In the genomic region with DNA sequence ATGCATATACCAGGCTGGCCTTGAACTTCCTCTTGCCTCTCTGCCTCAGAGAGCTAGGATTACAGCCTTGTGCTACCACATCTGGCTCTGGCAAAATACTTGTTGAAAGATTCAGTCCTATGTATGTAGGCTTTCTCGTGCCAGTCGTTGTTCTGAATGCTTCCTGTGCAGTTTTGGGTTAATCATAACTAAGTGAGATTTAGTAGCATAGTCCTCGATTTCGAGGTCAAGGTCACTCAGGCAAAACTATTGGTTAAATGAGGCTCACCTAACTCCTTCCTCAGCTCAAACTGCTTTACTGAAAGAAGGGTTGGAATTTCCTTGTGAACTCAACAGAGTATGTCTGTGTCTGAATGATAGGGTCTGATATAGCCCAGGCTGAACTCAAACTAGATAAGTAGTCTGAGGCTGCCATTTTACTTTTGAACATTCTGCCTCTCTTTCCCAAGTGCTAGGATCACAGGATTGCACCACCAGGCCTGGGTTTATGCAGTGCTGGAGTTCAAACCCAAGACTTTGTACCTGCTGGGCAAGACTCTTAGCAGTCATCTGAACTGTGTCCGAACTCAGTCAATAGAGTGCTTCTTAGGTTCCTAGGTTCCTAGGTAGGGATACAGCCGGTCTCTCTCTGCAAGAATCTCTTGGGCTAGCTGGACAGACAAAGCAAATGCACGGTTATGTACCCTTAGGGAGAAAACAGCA, we compare ENCODE assay signal across 10 mouse cellular contexts. TPM values are rescaled to one million over a fixed set of nuclear protein-coding genes. Genes with fewer than 3 reads are reported as not detected.
A peak's percentile ranks its signal among the peaks of the same experiment; 100 is the strongest.
DNase-seq lines count a peak whose midpoint lies in the region; ATAC-seq and TF ChIP-seq lines count a peak whose summit lies in the region.
"Had no signal": no experiment of that assay in that cellular context is flagged by ENCODE, and none has a peak within 500 bp of the region (broad histone marks: within the 10 kb centered on the region; RNA-seq: fewer than 3 reads in every experiment).

No protein-coding gene starts in this region.

- intact Hi-C loops in left cerebral cortex, adult 2 months (cut with DNase I), result no loop called here
- intact Hi-C loops in left cerebral cortex, postnatal 14 days (cut with DNase I), result no loop called here

- 90% methylated on average over 7 of the region's 7 CpGs for WGBS in hindbrain, embryonic 15.5 days
- 61% methylated on average over 7 of the region's 7 CpGs for WGBS in liver, embryonic 13.5 days (ENCODE audit: insufficient replicate concordance)
- WGBS in thymus, adult 2 months, result 91% methylated on average over 7 of the region's 7 CpGs

- no peaks in the 10 kb centered on the region for H3K27me3 ChIP-seq in erythroblast, embryonic 14.5 days (ENCODE audit: control insufficient read depth)
- H3K27me3 ChIP-seq in hindbrain, embryonic 15.5 days, result no peaks in the 10 kb centered on the region
- no peaks in the 10 kb centered on the region for H3K27me3 ChIP-seq in liver, embryonic 13.5 days
- H3K27me3 ChIP-seq in thymus, adult 2 months (ENCODE audit: control insufficient read depth, insufficient read depth, low read length), result no peaks in the 10 kb centered on the region

- H3K9ac ChIP-seq in hindbrain, embryonic 15.5 days, result no peak overlapping the region
- peak overlapping the region; percentile 97 for H3K9ac ChIP-seq in liver, embryonic 13.5 days

- H3K9me3 ChIP-seq in erythroblast, embryonic 14.5 days (ENCODE audit: control insufficient read depth, low read length), result no peaks in the 10 kb centered on the region
- H3K9me3 ChIP-seq in hindbrain, embryonic 15.5 days, result no peaks in the 10 kb centered on the region
- no peaks in the 10 kb centered on the region for H3K9me3 ChIP-seq in liver, embryonic 13.5 days (replicated peaks)

- peaks cover 57% of the 10 kb centered on the region for H3K4me1 ChIP-seq in erythroblast, embryonic 14.5 days (ENCODE audit: control insufficient read depth)
- peaks cover 29% of the 10 kb centered on the region for H3K4me1 ChIP-seq in hindbrain, embryonic 15.5 days (replicated peaks)
- H3K4me1 ChIP-seq in liver, embryonic 13.5 days (replicated peaks), result peaks cover 64% of the 10 kb centered on the region
- peaks cover 13% of the 10 kb centered on the region for H3K4me1 ChIP-seq in thymus, adult 2 months (replicated peaks; ENCODE audit: control insufficient read depth, insufficient read depth, low read length)

- TF ChIP-seq CTCF in left cerebral cortex, adult 2 months (IDR thresholded peaks at IDR 0.05), result no peak
- no peak for TF ChIP-seq CTCF in thymus, adult 2 months (IDR thresholded peaks at IDR 0.05; ENCODE audit: borderline replicate concordance, control insufficient read depth, extremely low read depth, insufficient read depth, low read length, poor library complexity)

- DNase-seq in left cerebral cortex, adult 2 months (ENCODE audit: extremely low spot score in 1 of 2, low spot score in 2 of 2), result no peak
- no peak for DNase-seq in left cerebral cortex, postnatal 14 days (ENCODE audit: low spot score in 2 of 2)
- DNase-seq in liver, embryonic 13.5 days, result no peak
- DNase-seq in thymus, adult 2 months, result no peak
- DNase-seq in cerebellum, adult 11 months, result no peak
- DNase-seq: left cerebral cortex, postnatal 4 days; thymus, postnatal 25 days had no signal

- TF ChIP-seq POLR2A in thymus, adult 2 months (IDR thresholded peaks at IDR 0.05; ENCODE audit: control insufficient read depth, extremely low read depth, insufficient read depth, low read length, poor library complexity), result no peak

- ATAC-seq in erythroblast, adult 5-6 weeks (replicated peaks; ENCODE audit: low FRiP score, poor library complexity, severe bottlenecking), result no peak
- ATAC-seq in hindbrain, embryonic 15.5 days (ENCODE audit: low FRiP score, low read depth), result no peak
- peak; percentile 23; the same call in 1 of the 2 replicates for ATAC-seq in liver, embryonic 13.5 days (ENCODE audit: low read depth)

- H3K4me2 ChIP-seq in hindbrain, embryonic 15.5 days, result peak overlapping the region; percentile 72
- H3K4me2 ChIP-seq in liver, embryonic 13.5 days, result peak overlapping the region; percentile 83

- peaks cover 51% of the 10 kb centered on the region for H3K36me3 ChIP-seq in erythroblast, embryonic 14.5 days (ENCODE audit: control insufficient read depth)
- peaks cover 7% of the 10 kb centered on the region; the same call in 1 of the 2 replicates for H3K36me3 ChIP-seq in hindbrain, embryonic 15.5 days
- H3K36me3 ChIP-seq in liver, embryonic 13.5 days, result peaks cover 38% of the 10 kb centered on the region
- peaks cover 3% of the 10 kb centered on the region; the same call in 1 of the 2 replicates for H3K36me3 ChIP-seq in thymus, adult 2 months (ENCODE audit: control insufficient read depth, insufficient read depth, low read length)

- H3K4me3 ChIP-seq in erythroblast, embryonic 14.5 days (replicated peaks), result peak overlapping the region; percentile 92
- H3K4me3 ChIP-seq in left cerebral cortex, adult 2 months, result peak overlapping the region; percentile 71; the same call in 1 of the 2 replicates
- no peak overlapping the region for H3K4me3 ChIP-seq in hindbrain, embryonic 15.5 days
- H3K4me3 ChIP-seq in liver, embryonic 13.5 days (replicated peaks), result peak overlapping the region; percentile 99
- H3K4me3 ChIP-seq in thymus, adult 2 months (ENCODE audit: control insufficient read depth, insufficient read depth, low read length), result no peak overlapping the region

- H3K27ac ChIP-seq in left cerebral cortex, adult 2 months, result no peak overlapping the region
- H3K27ac ChIP-seq in hindbrain, embryonic 15.5 days (replicated peaks), result no peak overlapping the region
- peak overlapping the region; percentile 91 for H3K27ac ChIP-seq in liver, embryonic 13.5 days
- H3K27ac ChIP-seq in thymus, adult 2 months (ENCODE audit: control insufficient read depth, insufficient read depth, low read length), result no peak overlapping the region

RNA-seq across cellular contexts. Expression of a gene that starts 2.1 kb away (rescaled TPM):
- polyA plus RNA-seq in erythroblast, embryonic 14.5 days (2012), result 41.0 and 55.1 TPM in 2 replicates
- 21.1 and 53.9 TPM in 2 replicates for total RNA-seq in erythroblast, adult 5-6 weeks (2015; ENCODE audit: low replicate concordance)
- 122 and 210 TPM in 2 replicates for total RNA-seq in erythroblast, adult 5-6 weeks (2017; ENCODE audit: low replicate concordance)
- total RNA-seq in left cerebral cortex, adult 2 months (2021), result 100 to 1,000 TPM; 146 to 156 TPM
- total RNA-seq in left cerebral cortex, postnatal 14 days (2021), result 100 to 1,000 TPM; 173 TPM
- 113 and 115 TPM in 2 replicates for polyA plus RNA-seq in hindbrain, embryonic 15.5 days (2015; fragmentation: Nextera tagmentation; extraction: Ambion mirVana)
- polyA plus RNA-seq in liver, embryonic 13.5 days (2015; fragmentation: Nextera tagmentation; extraction: Ambion mirVana), result 80.7 and 93.4 TPM in 2 replicates
- polyA plus RNA-seq in thymus, adult 2 months (2012; rRNA removed), result 131 and 135 TPM in 2 replicates

RNA-seq across cellular contexts. Expression of a gene that starts 2.1 kb away (rescaled TPM):
- 0.31 and 0.34 TPM in 2 replicates for polyA plus RNA-seq in erythroblast, embryonic 14.5 days (2012)
- not detected in 2 replicates for total RNA-seq in erythroblast, adult 5-6 weeks (2015; ENCODE audit: low replicate concordance)
- total RNA-seq in erythroblast, adult 5-6 weeks (2017; ENCODE audit: low replicate concordance), result 1.3 and 3.1 TPM in 2 replicates
- total RNA-seq in left cerebral cortex, adult 2 months (2021), result 1 to 10 TPM; 1.9 to 2.1 TPM
- total RNA-seq in left cerebral cortex, postnatal 14 days (2021), result 1 to 10 TPM; 1.0 to 1.2 TPM
- polyA plus RNA-seq in hindbrain, embryonic 15.5 days (2015; fragmentation: Nextera tagmentation; extraction: Ambion mirVana), result 1.6 and 2.1 TPM in 2 replicates
- 3.0 and 3.1 TPM in 2 replicates for polyA plus RNA-seq in liver, embryonic 13.5 days (2015; fragmentation: Nextera tagmentation; extraction: Ambion mirVana)
- 2.6 and 4.4 TPM in 2 replicates for polyA plus RNA-seq in thymus, adult 2 months (2012; rRNA removed)

RNA-seq across cellular contexts. Expression of a gene that starts 38.4 kb away (rescaled TPM):
- polyA plus RNA-seq in erythroblast, embryonic 14.5 days (2012), result 0.03 and 0.06 TPM in 2 replicates
- total RNA-seq in erythroblast, adult 5-6 weeks (2015; ENCODE audit: low replicate concordance), result not detected in 2 replicates
- total RNA-seq in erythroblast, adult 5-6 weeks (2017; ENCODE audit: low replicate concordance), result not detected in 2 replicates
- total RNA-seq in left cerebral cortex, adult 2 months (2021), result 10 to 100 TPM; 33.9 to 38.6 TPM
- 10 to 100 TPM; 37.9 to 41.1 TPM for total RNA-seq in left cerebral cortex, postnatal 14 days (2021)
- 32.9 and 35.7 TPM in 2 replicates for polyA plus RNA-seq in hindbrain, embryonic 15.5 days (2015; fragmentation: Nextera tagmentation; extraction: Ambion mirVana)
- polyA plus RNA-seq in liver, embryonic 13.5 days (2015; fragmentation: Nextera tagmentation; extraction: Ambion mirVana), result 0.73 and 0.74 TPM in 2 replicates
- polyA plus RNA-seq in thymus, adult 2 months (2012; rRNA removed), result 3.7 and 11.4 TPM in 2 replicates

Comparison
In these comparisons a context has a peak if more than half of its experiments do, and no peak if none do; other contexts are left out.
1. H3K4me3 ChIP-seq: peak in erythroblast, embryonic 14.5 days (single experiment), left cerebral cortex, adult 2 months (single experiment) and liver, embryonic 13.5 days (single experiment); none in hindbrain, embryonic 15.5 days (single experiment) and thymus, adult 2 months (single experiment).